29 mouse cellular contexts compared by ENCODE assay signal in genomic region chr9:62543878-62544277, GRCm38 (mm10). TPM values are rescaled to one million over a fixed set of nuclear protein-coding genes. Genes with fewer than 3 reads are reported as not detected.
DNase-seq lines count a peak whose midpoint lies in the region; ATAC-seq and TF ChIP-seq lines count a peak whose summit lies in the region.
"Had no signal": no experiment of that assay in that cellular context is flagged by ENCODE, and none has a peak within 500 bp of the region (broad histone marks: within the 10 kb centered on the region; RNA-seq: fewer than 3 reads in every experiment).

No protein-coding gene starts in this region.

- 90% methylated on average over 4 of the region's 4 CpGs for whole genome bisulfite sequencing in forebrain, embryonic 10.5 days
- WGBS in forebrain, postnatal 0 days, result 95% methylated on average over 4 of the region's 4 CpGs

- H3K4me2 ChIP-seq in forebrain, postnatal 0 days (ENCODE audit: low read depth), result no peak overlapping the region
- H3K4me2 ChIP-seq: embryonic facial prominence, embryonic 15.5 days; hindbrain, embryonic 12.5 days; liver, embryonic 12.5 days; neural tube, embryonic 12.5 days had no signal

- no peak for TF ChIP-seq CTCF in forebrain, postnatal 0 days (IDR thresholded peaks at IDR 0.05; ENCODE audit: low read depth)
- no peak for TF ChIP-seq CTCF in layer of hippocampus, adult 2 months (conservative IDR thresholded peaks at IDR 0.05)

- H3K4me1 ChIP-seq in forebrain, embryonic 10.5 days, result peaks cover 40% of the 10 kb centered on the region
- peaks cover 33% of the 10 kb centered on the region for H3K4me1 ChIP-seq in forebrain, postnatal 0 days (ENCODE audit: insufficient read depth)
- H3K4me1 ChIP-seq: liver, embryonic 12.5 days had no signal

- no peak overlapping the region for H3K9ac ChIP-seq in forebrain, postnatal 0 days
- H3K9ac ChIP-seq: embryonic facial prominence, embryonic 15.5 days; hindbrain, embryonic 12.5 days; liver, embryonic 12.5 days; liver, postnatal 0 days; neural tube, embryonic 12.5 days had no signal

- no peak overlapping the region for H3K4me3 ChIP-seq in forebrain, embryonic 10.5 days
- no peak overlapping the region for H3K4me3 ChIP-seq in forebrain, postnatal 0 days (ENCODE audit: low read depth, low read length)
- H3K4me3 ChIP-seq in layer of hippocampus, adult 2 months, result no peak overlapping the region
- H3K4me3 ChIP-seq: embryonic facial prominence, embryonic 10.5 days; embryonic facial prominence, embryonic 15.5 days; hindbrain, embryonic 12.5 days; liver, embryonic 12.5 days; myocyte; neural tube, embryonic 12.5 days had no signal

- H3K36me3 ChIP-seq in forebrain, embryonic 10.5 days (replicated peaks), result no peaks in the 10 kb centered on the region
- H3K36me3 ChIP-seq in forebrain, postnatal 0 days (ENCODE audit: insufficient read depth), result no peaks in the 10 kb centered on the region
- H3K36me3 ChIP-seq: embryonic facial prominence, embryonic 10.5 days; embryonic facial prominence, embryonic 15.5 days; hindbrain, embryonic 12.5 days; liver, embryonic 12.5 days; neural tube, embryonic 12.5 days had no signal

- H3K9me3 ChIP-seq in forebrain, embryonic 10.5 days, result no peaks in the 10 kb centered on the region
- no peaks in the 10 kb centered on the region for H3K9me3 ChIP-seq in forebrain, postnatal 0 days (ENCODE audit: low read length)
- H3K9me3 ChIP-seq: embryonic facial prominence, embryonic 10.5 days; embryonic facial prominence, embryonic 15.5 days; hindbrain, embryonic 12.5 days; liver, embryonic 12.5 days; neural tube, embryonic 12.5 days had no signal

- ATAC-seq in cerebellum, adult (ENCODE audit: insufficient number of reproducible peaks, low FRiP score, low TSS enrichment), result no peak
- ATAC-seq in forebrain, postnatal 0 days, result no peak
- ATAC-seq in erythroid progenitor cell, adult 5-6 weeks (replicated peaks; ENCODE audit: low FRiP score, poor library complexity, severe bottlenecking), result no peak
- ATAC-seq: activated CD4-positive, CD25-positive, alpha-beta regulatory T cell, adult 4 months; inflammation-experienced regulatory T-cells, adult 6 months; liver, embryonic 12.5 days; liver, postnatal 0 days had no signal

- H3K27me3 ChIP-seq in forebrain, embryonic 10.5 days (ENCODE audit: poor library complexity, severe bottlenecking), result peaks cover 49% of the 10 kb centered on the region
- no peaks in the 10 kb centered on the region for H3K27me3 ChIP-seq in forebrain, postnatal 0 days (ENCODE audit: insufficient read depth, low read length)
- H3K27me3 ChIP-seq: embryonic facial prominence, embryonic 15.5 days; hindbrain, embryonic 12.5 days; neural tube, embryonic 12.5 days had no signal

- 0 out of 2 replicates have a peak overlapping the region, but pooled peaks have one; percentile 11 for H3K27ac ChIP-seq in forebrain, embryonic 10.5 days
- no peak overlapping the region for H3K27ac ChIP-seq in forebrain, postnatal 0 days (ENCODE audit: low read depth, low read length)
- peak overlapping the region; percentile 98 for H3K27ac ChIP-seq in layer of hippocampus, adult 2 months
- H3K27ac ChIP-seq: embryonic facial prominence, embryonic 10.5 days; embryonic facial prominence, embryonic 15.5 days; hindbrain, embryonic 12.5 days; liver, embryonic 12.5 days; macrophage; neural tube, embryonic 12.5 days had no signal

- peak; percentile 8 for DNase-seq in cerebellum, adult 11 months
- DNase-seq in forebrain, embryonic 10.5 days (ENCODE audit: extremely low spot score, low spot score), result no peak
- DNase-seq in forebrain, postnatal 0 days, result no peak
- no peak for DNase-seq in layer of hippocampus, adult 2 months (ENCODE audit: low spot score in 2 of 2)
- no peak for DNase-seq in layer of hippocampus, adult 9-11 months
- DNase-seq in cerebellum, postnatal 25 days, result peak; percentile 14 to 17
- DNase-seq: adrenal gland, adult 2 months; adrenal gland, postnatal 36 days; gastrocnemius, postnatal 14 days; heart, postnatal 14 days; kidney, adult 11 months; kidney, postnatal 14 days; left cerebral cortex, postnatal 4 days; liver, postnatal 0 days; lung, postnatal 10 days; right cerebral cortex, adult 18-20 months; right cerebral cortex, postnatal 4 days; thymus, postnatal 4 days had no signal

RNA-seq across cellular contexts. Expression of gene Coro2b, which starts 7.0 kb away (rescaled TPM):
- 9.7 and 10.0 TPM in 2 replicates for polyA plus RNA-seq in forebrain, embryonic 10.5 days (2016; fragmentation: Nextera tagmentation; extraction: Ambion mirVana)
- total RNA-seq in forebrain, postnatal 0 days (2014; rRNA removed), result 43.3 and 53.2 TPM in 2 replicates
- 24.7 and 31.6 TPM in 2 replicates for polyA plus RNA-seq in forebrain, postnatal 0 days (2015; fragmentation: Nextera tagmentation; extraction: Ambion mirVana)
- 100 to 1,000 TPM; 226 to 243 TPM for total RNA-seq in layer of hippocampus, adult 2 months (2021)
- total RNA-seq in erythroid progenitor cell, adult 5-6 weeks (2015; ENCODE audit: low replicate concordance), result not detected in 2 replicates
- total RNA-seq in erythroid progenitor cell, adult 5-6 weeks (2017; ENCODE audit: low replicate concordance), result 0.13 TPM in 1 of 2 replicates, not detected in the other

Comparison
In these comparisons a context has a peak if more than half of its experiments do, and no peak if none do; other contexts are left out.
1. DNase-seq: peak in cerebellum, adult 11 months (single experiment) and cerebellum, postnatal 25 days (2 of 2); none in forebrain, embryonic 10.5 days (single experiment), forebrain, postnatal 0 days (single experiment), layer of hippocampus, adult 2 months (0 of 2) and layer of hippocampus, adult 9-11 months (single experiment).
2. RNA of gene Coro2b, which starts 7.0 kb away (total RNA-seq): 226 to 243 TPM in layer of hippocampus, adult 2 months and 43.3 to 53.2 TPM in forebrain, postnatal 0 days; 0.13 TPM in erythroid progenitor cell, adult 5-6 weeks; every median in the first group is over 10 times any median in the second.